Mouse (Mus musculus) myocyte (in vitro differentiated cells): ENCODE measurements at regions not wholly inside any gene's neighbourhood (a gene's known extent, or its start where the extent isn't known, plus 50 kb on each side); places are given as distances from the start of the nearest gene placed in this dataset.

Experiments
- CEBPB ChIP-seq: IDR thresholded peaks from 2 replicates; pipeline ENCODE4 v1.6.1; 2011; ENCODE audit warnings: mild to moderate bottlenecking, moderate library complexity; ENCODE audit not compliant: poor library complexity, insufficient read depth, severe bottlenecking
- E2F4 ChIP-seq: IDR thresholded peaks from one replicate; pipeline ENCODE4 v1.6.1; 2011; ENCODE audit warnings: mild to moderate bottlenecking, control low read depth, moderate library complexity; ENCODE audit not compliant: insufficient read depth
- MAX ChIP-seq: IDR thresholded peaks from one replicate; pipeline ENCODE4 v1.6.1; 2011; ENCODE audit warnings: low read depth, mild to moderate bottlenecking, control low read depth
- MYOD1 ChIP-seq, 3 experiments: IDR thresholded peaks; one replicate each; pipeline ENCODE4 v1.6.1; 2011; ENCODE audit warnings: control low read depth in 2 of 3, low read depth in 2 of 3, mild to moderate bottlenecking in 2 of 3, moderate library complexity in 1 of 3; ENCODE audit not compliant: insufficient read length in 2 of 3, control insufficient read depth in 1 of 3
- MYOG ChIP-seq, 3 experiments: IDR thresholded peaks; one replicate each; pipeline ENCODE4 v1.6.1; 2011; ENCODE audit warnings: control low read depth in 2 of 3, low read depth in 2 of 3, mild to moderate bottlenecking in 2 of 3; ENCODE audit not compliant: insufficient read length in 2 of 3, control insufficient read depth in 1 of 3, insufficient read depth in 1 of 3
- POLR2A ChIP-seq: IDR thresholded peaks from one replicate; pipeline ENCODE4 v1.6.1; 2011; ENCODE audit warnings: low read depth, mild to moderate bottlenecking, control low read depth, moderate library complexity; ENCODE audit not compliant: insufficient read length
- TCF12 ChIP-seq: IDR thresholded peaks from one replicate; pipeline ENCODE4 v1.6.1; 2011; ENCODE audit warnings: mild to moderate bottlenecking, control low read depth; ENCODE audit not compliant: poor library complexity, insufficient read depth, severe bottlenecking
- TCF3 ChIP-seq: IDR thresholded peaks from one replicate; pipeline ENCODE4 v1.6.1; 2011; ENCODE audit warnings: low read depth, control low read depth; ENCODE audit not compliant: insufficient read length
- USF1 ChIP-seq: IDR thresholded peaks from one replicate; pipeline ENCODE4 v1.6.1; 2011; ENCODE audit warnings: low read depth, mild to moderate bottlenecking, control low read depth, moderate library complexity

DNA sequence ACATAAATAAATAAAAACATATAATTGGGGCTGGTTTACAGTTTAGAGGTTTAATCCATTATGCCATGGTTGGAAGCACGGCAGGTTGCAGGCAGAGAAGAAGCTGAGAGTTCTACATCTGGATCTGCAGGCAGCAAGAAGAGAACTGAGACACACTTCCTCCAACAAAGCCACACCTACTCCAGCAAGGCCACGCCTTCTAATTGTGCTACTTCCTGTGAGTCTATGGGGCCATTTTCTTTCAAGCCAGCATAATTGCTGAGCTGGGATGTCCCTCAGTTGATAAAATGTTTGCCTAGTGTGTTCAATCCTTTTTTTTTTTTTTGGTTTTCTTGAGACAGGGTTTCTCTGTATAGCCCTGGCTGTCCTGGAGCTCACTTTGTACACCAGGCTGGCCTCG, 52.8 kb upstream of the Ywhaq start:
- TF ChIP-seq MYOG (IDR thresholded peaks at IDR 0.05; ENCODE audit: control insufficient read depth in 1 of 3, insufficient read depth in 1 of 3, insufficient read length in 2 of 3, low read depth in 2 of 3) (no peak), POLR2A (no peak), CEBPB (no peak), MAX (no peak), TCF12 (no peak), USF1 (no peak), E2F4 (no peak), MYOD1 (IDR thresholded peaks at IDR 0.05; ENCODE audit: control insufficient read depth in 1 of 3, insufficient read length in 2 of 3, low read depth in 2 of 3) (no peak), TCF3 (no peak)
